In the genomic region with DNA sequence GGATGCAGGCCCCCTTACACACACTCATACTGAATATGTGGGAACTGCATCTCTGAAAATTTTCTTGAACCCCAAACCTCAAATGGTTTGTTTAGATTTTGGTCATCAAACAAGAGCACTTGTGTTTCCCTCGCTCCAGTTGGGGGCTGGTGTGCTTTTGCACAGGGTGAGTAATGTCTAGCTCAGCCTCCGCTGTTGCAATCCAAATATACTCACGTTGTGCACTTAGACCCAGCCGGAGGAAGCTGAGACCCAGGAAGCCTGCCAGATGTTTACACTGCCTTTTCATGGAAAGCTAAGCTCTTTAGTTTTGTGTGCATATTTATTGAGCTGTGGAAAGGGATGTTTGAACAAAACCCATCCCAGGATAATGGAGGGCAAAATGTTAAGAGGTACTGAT, we compare ENCODE assay signal across 12 mouse cellular contexts.
DNase-seq lines count a peak whose midpoint lies in the region; ATAC-seq and TF ChIP-seq lines count a peak whose summit lies in the region.
"Had no signal": no experiment of that assay in that cellular context is flagged by ENCODE, and none has a peak within 500 bp of the region (broad histone marks: within the 10 kb centered on the region; RNA-seq: fewer than 3 reads in every experiment).

No protein-coding gene starts in this region.

- no peak overlapping the region for H3K4me2 ChIP-seq in kidney, postnatal 0 days (ENCODE audit: low read length)
- H3K4me2 ChIP-seq in liver, postnatal 0 days (ENCODE audit: low read depth, low read length), result no peak overlapping the region
- H3K4me2 ChIP-seq: embryonic facial prominence, embryonic 15.5 days; neural tube, embryonic 13.5 days had no signal

- intact Hi-C loops in heart, postnatal 36 days (cut with DNase I), result no loop called here

- 0 out of 2 replicates have a peak, but pooled peaks cover 3% of the 10 kb centered on the region for H3K4me1 ChIP-seq in kidney, postnatal 0 days (replicated peaks; ENCODE audit: insufficient read depth, low read length)
- H3K4me1 ChIP-seq in liver, postnatal 0 days (ENCODE audit: insufficient read depth), result no peaks in the 10 kb centered on the region
- H3K4me1 ChIP-seq: embryonic facial prominence, embryonic 15.5 days; neural tube, embryonic 13.5 days had no signal

- 33% methylated on average over 4 of the region's 4 CpGs for WGBS in kidney, postnatal 0 days
- 42% methylated on average over 4 of the region's 4 CpGs for WGBS in liver, postnatal 0 days (ENCODE audit: insufficient replicate concordance)

- no peak for TF ChIP-seq CTCF in kidney, postnatal 0 days (IDR thresholded peaks at IDR 0.05; ENCODE audit: low read depth)
- TF ChIP-seq CTCF in liver, postnatal 0 days (IDR thresholded peaks at IDR 0.05; ENCODE audit: low read depth), result no peak

- peak; percentile 54 for DNase-seq in kidney, postnatal 0 days (ENCODE audit: low spot score)
- DNase-seq in kidney, postnatal 36 days, result no peak
- DNase-seq in 3T3-L1 (ENCODE audit: low read depth, low spot score) (peak; percentile 96), adipocyte (ENCODE audit: low spot score) (peak; percentile 89)
- DNase-seq in liver, postnatal 0 days, result peak; percentile 55
- DNase-seq in cerebellum, adult 9-10 months, result no peak
- no peak for DNase-seq in heart, postnatal 36 days
- DNase-seq: heart, postnatal 4 days; layer of hippocampus, adult 9-11 months had no signal

- H3K9ac ChIP-seq in kidney, postnatal 0 days (ENCODE audit: low read depth, low read length), result no peak overlapping the region
- H3K9ac ChIP-seq in liver, postnatal 0 days (replicated peaks), result no peak overlapping the region
- H3K9ac ChIP-seq: embryonic facial prominence, embryonic 15.5 days; neural tube, embryonic 13.5 days had no signal

- H3K4me3 ChIP-seq in kidney, postnatal 0 days (replicated peaks; ENCODE audit: low read depth, low read length), result no peak overlapping the region
- H3K4me3 ChIP-seq in liver, postnatal 0 days (ENCODE audit: low read depth, low read length), result no peak overlapping the region
- H3K4me3 ChIP-seq: embryonic facial prominence, embryonic 15.5 days; neural tube, embryonic 13.5 days had no signal

- H3K27ac ChIP-seq in kidney, postnatal 0 days, result no peak overlapping the region
- peak overlapping the region; percentile 81 for H3K27ac ChIP-seq in liver, postnatal 0 days (ENCODE audit: low read depth)
- H3K27ac ChIP-seq: embryonic facial prominence, embryonic 15.5 days; neural tube, embryonic 13.5 days had no signal

- H3K27me3 ChIP-seq in kidney, postnatal 0 days (ENCODE audit: insufficient read depth, low read length), result no peaks in the 10 kb centered on the region
- no peaks in the 10 kb centered on the region for H3K27me3 ChIP-seq in liver, postnatal 0 days (ENCODE audit: insufficient read depth, low read length)
- H3K27me3 ChIP-seq: embryonic facial prominence, embryonic 15.5 days; neural tube, embryonic 13.5 days had no signal

- no peak for ATAC-seq in kidney, postnatal 0 days (replicated peaks; ENCODE audit: low FRiP score, low read depth)
- ATAC-seq in liver, postnatal 0 days, result peak; percentile 94
- ATAC-seq in frontal cortex, adult (ENCODE audit: low TSS enrichment), result no peak

- no peaks in the 10 kb centered on the region for H3K9me3 ChIP-seq in kidney, postnatal 0 days (replicated peaks; ENCODE audit: low read length)
- H3K9me3 ChIP-seq in liver, postnatal 0 days (ENCODE audit: low read length), result no peaks in the 10 kb centered on the region
- H3K9me3 ChIP-seq: embryonic facial prominence, embryonic 15.5 days; neural tube, embryonic 13.5 days had no signal

- 0 out of 2 replicates have a peak, but pooled peaks have one; percentile 11 for TF ChIP-seq EP300 in liver, postnatal 0 days (IDR thresholded peaks at IDR 0.05; ENCODE audit: low read depth)

- no peaks in the 10 kb centered on the region for H3K36me3 ChIP-seq in kidney, postnatal 0 days (ENCODE audit: insufficient read depth, low read length)
- H3K36me3 ChIP-seq in liver, postnatal 0 days (replicated peaks; ENCODE audit: insufficient read depth, low read length), result no peaks in the 10 kb centered on the region
- H3K36me3 ChIP-seq: embryonic facial prominence, embryonic 15.5 days; neural tube, embryonic 13.5 days had no signal

Comparison
In these comparisons a context has a peak if more than half of its experiments do, and no peak if none do; other contexts are left out.
1. DNase-seq: peak in kidney, postnatal 0 days (single experiment), 3T3-L1 (single experiment), adipocyte (single experiment) and liver, postnatal 0 days (single experiment); none in kidney, postnatal 36 days (0 of 2), cerebellum, adult 9-10 months (single experiment) and heart, postnatal 36 days (0 of 2).